Mouse (Mus musculus) bone marrow, adult 2 months (tissue): ENCODE results near the gene Gas2. TPM values are rescaled to one million over a fixed set of nuclear protein-coding genes. Genes with fewer than 3 reads are reported as not detected.

Experiments
- H3K27ac ChIP-seq: fragments of 200-500 bp; 2 replicates; pipeline ENCODE4 v1.5.1; 2012; ENCODE audit warnings: low read depth, mild to moderate bottlenecking, control low read depth, inconsistent platforms, low read length; ENCODE audit not compliant: control insufficient read depth, poor library complexity, insufficient read depth
- H3K4me1 ChIP-seq: fragments of 200-500 bp; 2 replicates; pipeline ENCODE4 v1.6.1; 2011; ENCODE audit warnings: low read length; ENCODE audit not compliant: control insufficient read depth, insufficient read depth
- H3K4me3 ChIP-seq: fragments of 200-500 bp; replicated peaks from 2 replicates; pipeline ENCODE3; 2011; ENCODE audit warnings: mild to moderate bottlenecking, low read depth, low read length, control low read depth; ENCODE audit not compliant: control insufficient read depth
- CTCF ChIP-seq: fragments of 200-500 bp; IDR thresholded peaks from 2 replicates; pipeline ENCODE4 v1.5.1; 2011; ENCODE audit warnings: low read length, control low read depth; ENCODE audit not compliant: control insufficient read depth, insufficient read depth
- POLR2A ChIP-seq: fragments of 200-500 bp; IDR thresholded peaks from 2 replicates; pipeline ENCODE4 v1.6.1; 2011; ENCODE audit warnings: low read depth, mild to moderate bottlenecking, control low read depth, low read length, borderline replicate concordance; ENCODE audit not compliant: control insufficient read depth
- WGBS: fragments of 180-500 bp; shearing (Covaris S2); methylation state at CpG from one replicate; pipeline ENCODE4 v1.1.7; 2018; 5-methylcytosine and 5-hydroxymethylcytosine counted together
- polyA plus RNA-seq: library from polyadenylated mRNA; stranded (reverse); fragments of >200 nt; gene quantifications from 2 replicates; pipeline ENCODE4 v1.2.4, GENCODE M21; 2011; ENCODE audit warnings: low replicate concordance; ENCODE audit not compliant: missing spikeins, insufficient read depth, insufficient read length

Gene Gas2
- polyA plus RNA-seq, 1 experiment = 5.4 TPM

DNA sequence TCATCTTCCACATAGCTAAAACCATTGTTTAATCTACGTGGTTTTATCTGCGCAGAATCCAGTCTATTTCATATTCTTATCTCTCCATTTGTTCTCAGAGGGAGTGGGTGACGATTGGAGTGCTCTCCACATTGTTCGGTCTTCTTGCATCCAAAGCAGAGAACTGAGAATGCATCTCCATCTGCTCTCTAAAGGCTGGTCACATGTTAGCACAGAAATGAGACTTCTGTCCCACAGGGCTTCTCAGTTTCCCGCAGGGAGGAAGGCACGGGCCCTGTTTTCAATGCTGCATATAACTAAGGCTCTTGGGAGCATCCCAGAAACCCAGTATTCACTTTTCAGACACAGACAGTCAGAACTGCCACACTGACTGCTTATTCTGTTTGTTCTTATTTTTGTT, 123.9 kb downstream of the Gas2 start:
- 64% methylated on average over 6 of the region's 6 CpGs for WGBS
- Histone ChIP-seq H3K27ac (no peak overlapping the region), H3K4me1 (peaks cover 5% of the 10 kb centered on the region; the same call in 1 of the 2 replicates), H3K4me3 (no peak overlapping the region)
- no peak for TF ChIP-seq CTCF
- no peak for TF ChIP-seq POLR2A

DNA sequence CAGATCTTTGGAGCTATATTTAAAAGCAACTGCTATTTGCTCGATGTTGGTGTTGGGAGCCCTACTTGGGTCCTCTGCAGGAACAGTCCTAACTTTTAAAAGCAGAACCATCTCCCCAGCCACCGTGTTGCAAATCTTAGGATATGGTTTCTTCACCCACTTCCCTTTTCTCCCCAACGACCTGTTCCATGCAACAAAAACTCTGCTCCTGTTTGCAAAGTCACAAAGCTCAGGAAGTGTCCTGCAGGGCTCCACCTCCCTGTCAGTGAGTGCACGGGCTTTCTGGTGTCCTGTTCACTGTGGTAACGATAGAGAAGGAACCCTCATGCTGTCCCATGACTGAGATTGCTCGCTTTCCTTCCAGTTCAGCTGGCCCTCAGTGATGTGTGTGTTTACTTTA, 125.1 kb downstream of the Gas2 start:
- WGBS = 4% methylated on average over 6 of the region's 6 CpGs
- TF ChIP-seq POLR2A (no peak), CTCF (no peak)
- Histone ChIP-seq H3K4me3 (no peak overlapping the region), H3K4me1 (peaks cover 7% of the 10 kb centered on the region), H3K27ac (peak overlapping the region; percentile 23; the same call in 1 of the 2 replicates)

DNA sequence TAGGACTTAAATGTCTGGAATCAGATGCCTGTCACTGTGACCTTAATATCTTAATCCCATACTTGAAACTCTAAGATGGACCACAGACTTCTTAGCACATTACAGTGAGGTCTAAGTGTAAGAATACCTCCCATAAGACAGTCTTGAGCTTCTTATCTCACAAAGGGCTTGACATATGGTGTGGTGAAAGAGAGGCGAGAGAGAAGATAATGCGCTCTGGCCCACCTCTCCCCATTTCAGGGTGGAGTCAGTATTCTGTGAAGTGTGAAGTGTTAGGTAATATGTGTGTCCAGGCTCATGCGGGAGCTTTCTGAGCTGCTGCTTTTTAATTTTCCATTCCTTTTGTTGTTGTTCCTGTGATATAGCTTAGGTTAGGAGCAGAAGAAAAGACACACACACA, 129.2 kb downstream of the Gas2 start:
- H3K4me3 ChIP-seq = no peak overlapping the region
- no peak overlapping the region for H3K27ac ChIP-seq
- TF ChIP-seq CTCF (no peak), POLR2A (no peak)
- H3K4me1 ChIP-seq = peaks cover 3% of the 10 kb centered on the region
- 43% methylated on average over 3 of the region's 3 CpGs for WGBS

DNA sequence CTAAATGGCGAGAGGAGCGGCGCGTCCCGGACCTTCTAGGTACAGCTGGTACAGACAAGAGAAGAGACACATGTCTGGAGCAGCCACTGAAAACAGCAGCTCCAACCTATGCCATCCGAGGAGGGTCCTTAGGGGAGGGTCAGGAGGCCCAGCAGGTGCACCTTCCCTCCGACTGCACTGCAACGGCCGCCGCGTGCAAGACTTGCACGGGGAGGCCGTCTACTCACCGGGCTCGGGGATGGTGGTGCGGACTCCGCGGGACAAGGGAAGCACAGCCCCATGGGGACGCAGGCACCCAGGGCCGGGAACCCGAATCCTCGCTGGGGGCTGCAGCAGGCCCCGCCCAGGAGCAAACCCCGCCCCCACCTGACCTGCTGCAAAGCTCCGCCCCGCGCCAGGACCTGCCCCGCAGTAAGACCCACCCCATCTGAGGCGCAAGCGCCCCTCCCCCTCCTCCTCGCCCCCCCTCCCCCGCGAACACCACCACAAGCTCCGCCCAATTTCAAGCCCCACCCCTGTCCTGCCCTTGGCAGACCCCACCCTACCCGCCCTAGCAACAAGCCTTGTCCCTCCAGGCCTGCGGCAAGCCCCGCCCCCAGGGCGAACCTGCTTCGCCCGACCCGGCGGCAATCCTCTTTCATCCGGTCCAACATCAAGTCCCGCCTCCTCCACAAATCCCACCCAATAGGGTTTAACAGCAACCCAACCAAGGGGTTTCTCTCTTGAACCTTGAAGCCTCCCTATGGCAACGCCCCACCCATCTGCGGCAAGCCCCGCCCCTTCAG, 143.9 kb downstream of the Gas2 start, which contains the start of gene Svip:
Gene Svip (minus strand): TSS at position 508 of the 785 bp plus-strand sequence.
- peak within 1 kb of the TSS; percentile 70 for H3K27ac ChIP-seq
- H3K4me3 ChIP-seq = peak within 1 kb of the TSS; percentile 80
- no peaks in the 10 kb centered on the region; the same call in 1 of the 2 replicates for H3K4me1 ChIP-seq
- TF ChIP-seq CTCF = no peak
- TF ChIP-seq POLR2A = no peak; the same call in 1 of the 2 replicates
- WGBS = under 1% methylated on average over 45 of the region's 47 CpGs

DNA sequence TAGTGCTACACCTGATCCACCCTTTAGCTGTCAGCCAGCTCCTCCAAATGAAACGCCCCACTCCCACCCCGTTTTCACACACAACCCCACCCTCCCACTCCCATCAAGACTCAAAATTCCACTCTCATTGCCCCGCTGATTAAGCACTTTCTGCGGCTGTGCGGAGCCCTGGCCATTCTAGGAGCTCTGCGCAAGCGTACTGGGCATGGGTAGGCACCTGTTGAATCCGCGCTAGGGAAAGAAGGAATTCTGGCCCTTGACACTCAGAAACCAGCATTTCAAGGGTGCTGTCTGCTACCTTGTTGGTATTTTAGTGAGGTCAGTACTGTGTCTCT, 144.4 kb downstream of the Gas2 start:
- no peaks in the 10 kb centered on the region; the same call in 1 of the 2 replicates for H3K4me1 ChIP-seq
- H3K27ac ChIP-seq = peak overlapping the region; percentile 64; the same call in 1 of the 2 replicates
- TF ChIP-seq POLR2A (no peak), CTCF (no peak)
- 2% methylated on average over 9 of the region's 9 CpGs for WGBS
- H3K4me3 ChIP-seq = peak overlapping the region; percentile 60

DNA sequence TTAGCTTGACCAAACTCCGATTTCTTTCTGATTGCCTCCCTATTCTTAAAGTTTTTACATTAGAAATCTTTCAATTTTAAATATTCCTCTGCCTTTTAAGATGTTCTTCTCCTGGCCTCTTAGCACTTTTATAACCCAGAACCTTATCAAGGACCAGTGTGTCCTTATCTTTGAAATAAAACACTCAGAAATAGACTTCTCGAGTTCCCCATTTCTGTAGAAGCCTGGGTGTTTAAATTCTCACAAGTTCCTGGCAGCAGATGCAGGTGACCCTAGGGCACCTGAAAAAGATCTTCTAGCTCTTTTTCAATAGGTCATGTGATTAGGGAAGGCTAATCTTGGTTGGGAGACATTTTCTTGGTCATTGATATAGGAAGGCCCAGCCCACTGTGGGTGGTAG, 145.3 kb downstream of the Gas2 start:
- TF ChIP-seq POLR2A (no peak), CTCF (no peak)
- no peak overlapping the region for H3K4me3 ChIP-seq
- H3K27ac ChIP-seq = no peak overlapping the region
- WGBS = 69% methylated on average over 2 of the region's 2 CpGs
- no peaks in the 10 kb centered on the region; the same call in 1 of the 2 replicates for H3K4me1 ChIP-seq

DNA sequence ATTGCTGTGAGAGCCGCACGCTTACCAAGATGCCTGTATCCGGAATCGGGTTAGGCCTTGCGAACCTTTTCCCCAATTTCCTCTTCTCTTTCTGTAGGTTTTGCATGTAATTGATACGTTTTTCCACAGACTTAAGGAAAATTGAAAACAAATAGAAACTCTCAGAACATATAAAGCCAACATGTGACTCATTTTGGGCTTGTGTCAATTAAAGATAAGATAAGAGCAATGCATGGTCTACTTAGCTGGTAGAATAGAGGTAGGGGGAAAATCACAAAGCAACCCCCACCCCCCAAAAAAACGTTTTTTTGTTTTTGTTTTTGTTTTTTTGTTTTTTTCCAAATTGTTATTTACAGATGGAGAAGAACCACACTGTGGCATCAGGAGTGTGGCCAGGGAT, 151.6 kb downstream of the Gas2 start:
- Histone ChIP-seq H3K27ac (no peak overlapping the region), H3K4me1 (no peaks in the 10 kb centered on the region), H3K4me3 (no peak overlapping the region)
- TF ChIP-seq CTCF = no peak
- TF ChIP-seq POLR2A = no peak
- WGBS = 74% methylated on average over 7 of the region's 7 CpGs

DNA sequence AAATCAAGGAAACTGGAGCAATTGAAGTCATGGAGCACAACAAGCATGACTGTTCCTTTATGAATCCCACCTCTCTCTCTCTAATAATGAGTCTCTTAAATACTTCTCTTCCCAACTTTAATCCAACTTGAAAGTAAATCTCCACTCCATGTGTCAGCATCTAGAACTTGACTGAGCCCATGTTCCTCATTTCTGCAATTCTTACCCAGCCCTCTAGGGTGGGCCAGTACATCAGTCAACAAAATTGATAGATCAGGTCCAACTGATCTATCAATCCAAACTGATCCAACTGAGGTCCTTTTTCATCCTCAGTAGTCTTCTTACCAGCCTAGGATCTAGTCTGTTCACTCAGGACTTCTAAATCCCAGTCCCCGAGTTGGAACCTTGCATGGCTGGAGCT, 153.4 kb downstream of the Gas2 start:
- TF ChIP-seq CTCF = no peak
- no peak for TF ChIP-seq POLR2A
- WGBS = 79% methylated on average over 1 of the region's 1 CpGs
- Histone ChIP-seq H3K27ac (no peak overlapping the region), H3K4me3 (no peak overlapping the region), H3K4me1 (no peaks in the 10 kb centered on the region)
